Mouse (Mus musculus) heart, embryonic 15.5 days (tissue): ENCODE measurements around the gene Kifc1. TPM values are rescaled to one million over a fixed set of nuclear protein-coding genes. Genes with fewer than 3 reads are reported as not detected.
A peak's percentile ranks its signal among the peaks of the same experiment; 100 is the strongest.
"Not testable (repeated sequence)": the region's sequence is repeated elsewhere in the genome, so short reads cannot be mapped to it uniquely, and the experiment has no call there.

Experiments
- ATAC-seq: fragments of 200-750 bp; cut with Nextera tagmentation; replicated peaks from 2 replicates; pipeline ENCODE4 v1.8.0; 2017; ENCODE audit warnings: low read depth, moderate TSS enrichment; ENCODE audit not compliant: insufficient number of reproducible peaks, insufficient read depth, low FRiP score
- H3K27ac ChIP-seq: fragments of 300-500 bp; sonication (generic); 2 replicates; pipeline ENCODE4 v1.5.1; 2015; ENCODE audit warnings: mild to moderate bottlenecking, inconsistent platforms
- H3K27me3 ChIP-seq: fragments of 300-500 bp; sonication (generic); 2 replicates; pipeline ENCODE4 v1.6.1; 2015; ENCODE audit warnings: inconsistent platforms
- H3K36me3 ChIP-seq: fragments of 300-500 bp; sonication (generic); 2 replicates; pipeline ENCODE4 v1.6.1; 2015; ENCODE audit warnings: mild to moderate bottlenecking, inconsistent platforms
- H3K4me1 ChIP-seq: fragments of 300-500 bp; sonication (generic); replicated peaks from 2 replicates; pipeline ENCODE4 v1.6.1; 2015; ENCODE audit warnings: inconsistent platforms
- H3K4me2 ChIP-seq: fragments of 300-500 bp; sonication (generic); 2 replicates; pipeline ENCODE4 v1.6.1; 2015; ENCODE audit warnings: inconsistent platforms, mild to moderate bottlenecking, moderate library complexity
- H3K4me3 ChIP-seq: fragments of 300-500 bp; sonication (generic); 2 replicates; pipeline ENCODE4 v1.5.1; 2015; ENCODE audit warnings: mild to moderate bottlenecking, inconsistent platforms
- H3K9ac ChIP-seq: fragments of 300-500 bp; sonication (generic); 2 replicates; pipeline ENCODE4 v1.6.1; 2015; ENCODE audit warnings: mild to moderate bottlenecking, inconsistent platforms
- H3K9me3 ChIP-seq: fragments of 300-500 bp; sonication (generic); replicated peaks from 2 replicates; pipeline ENCODE4 v1.6.1; 2016; ENCODE audit warnings: inconsistent platforms
- WGBS: fragments of 180-500 bp; shearing (Covaris S2); methylation state at CpG from one replicate; pipeline ENCODE4 v1.1.7; 2015; ENCODE audit warnings: mixed read lengths; 5-methylcytosine and 5-hydroxymethylcytosine counted together
- polyA plus RNA-seq: library from polyadenylated mRNA; unstranded; fragments of >200 nt; fragmentation: Nextera tagmentation; extraction: Ambion mirVana; gene quantifications from 2 replicates; pipeline ENCODE4 v1.2.1, GENCODE M21; 2015

Gene Kifc1
- polyA plus RNA-seq, 1 experiment from 2014 or later: 5.3 TPM

DNA sequence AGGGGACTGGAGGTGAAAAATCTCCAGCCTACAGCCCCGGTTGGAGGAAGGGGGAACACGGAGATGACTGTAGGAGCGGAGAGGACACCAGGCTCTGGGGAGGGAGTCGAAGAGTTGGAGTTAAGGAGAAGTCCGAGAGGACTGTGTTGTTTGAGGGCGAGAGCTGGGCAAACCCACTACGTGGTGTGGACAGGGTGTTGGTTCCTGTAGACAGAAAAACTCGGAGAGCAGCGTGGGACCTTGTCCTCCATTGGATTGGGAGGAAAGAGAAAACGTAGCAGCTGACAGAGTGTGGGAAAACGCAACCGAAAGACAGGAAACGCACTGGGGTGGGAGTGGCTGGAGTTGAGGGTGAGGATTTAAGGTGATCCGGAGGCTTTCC lies 19.4 kb upstream of the Kifc1 start:
- H3K27me3 ChIP-seq: no peaks in the 10 kb centered on the region
- H3K4me1 ChIP-seq: peaks cover 25% of the 10 kb centered on the region
- H3K4me3 ChIP-seq: peak overlapping the region; percentile 88
- H3K27ac ChIP-seq: peak overlapping the region; percentile 93
- under 1% methylated on average over 14 of the region's 14 CpGs for WGBS
- peak overlapping the region; percentile 99 for H3K4me2 ChIP-seq
- ATAC-seq: no peak
- H3K9me3 ChIP-seq: no peaks in the 10 kb centered on the region
- peak overlapping the region; percentile 91 for H3K9ac ChIP-seq
- H3K36me3 ChIP-seq: peaks cover 36% of the 10 kb centered on the region

DNA sequence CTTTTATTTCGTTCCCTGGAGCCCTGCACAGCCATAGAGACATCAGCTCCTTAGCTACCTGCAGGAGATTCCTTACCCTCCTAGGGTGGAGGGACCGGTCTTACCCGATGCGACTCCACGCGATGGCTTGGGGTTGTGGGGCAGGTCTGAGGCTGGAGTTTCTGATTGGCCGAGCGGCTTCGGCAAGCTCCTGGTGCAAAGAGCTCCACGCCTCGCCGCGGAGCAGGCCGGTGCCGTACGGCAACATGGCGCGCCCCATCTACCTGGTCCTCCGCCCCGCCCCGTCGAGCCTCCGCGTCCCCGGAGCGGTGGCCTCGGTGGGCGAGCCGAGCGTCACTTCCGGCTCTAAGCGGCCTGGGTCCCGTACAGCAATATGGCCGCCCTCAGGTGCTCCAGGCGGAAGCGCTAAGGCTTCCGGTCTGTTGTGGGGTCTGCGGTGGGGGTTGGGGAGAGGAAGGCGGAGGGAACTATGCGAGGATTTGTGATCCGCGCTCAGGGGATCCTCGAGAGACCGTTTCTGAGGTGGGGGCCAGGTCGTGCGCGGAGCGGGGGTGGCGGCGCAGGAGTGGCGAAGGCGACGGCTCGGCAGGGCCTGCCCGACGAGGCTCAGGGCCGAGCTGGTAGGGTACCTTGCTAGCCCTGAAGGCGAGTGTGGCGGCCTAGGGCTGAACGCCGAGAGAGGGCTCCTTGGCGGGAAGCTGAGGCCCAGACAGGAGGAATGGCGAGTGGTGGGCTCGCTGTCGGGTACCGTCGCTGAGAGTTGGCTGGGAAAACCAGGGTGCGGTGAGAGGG lies 18.8 kb upstream of the Kifc1 start, which contains the start of gene Daxx:
Gene Daxx, plus strand, starts transcription at position 338 of the 792 bp plus-strand sequence.
- peak; percentile 97 for ATAC-seq
- Histone ChIP-seq H3K36me3 (peaks cover 31% of the 10 kb centered on the region), H3K4me3 (peak within 1 kb of the TSS; percentile 88), H3K9me3 (no peaks in the 10 kb centered on the region), H3K27me3 (no peaks in the 10 kb centered on the region), H3K4me2 (peak within 1 kb of the TSS; percentile 99), H3K27ac (peak within 1 kb of the TSS; percentile 93), H3K4me1 (peaks cover 23% of the 10 kb centered on the region), H3K9ac (peak within 1 kb of the TSS; percentile 91)
- WGBS: under 1% methylated on average over 68 of the region's 68 CpGs

DNA sequence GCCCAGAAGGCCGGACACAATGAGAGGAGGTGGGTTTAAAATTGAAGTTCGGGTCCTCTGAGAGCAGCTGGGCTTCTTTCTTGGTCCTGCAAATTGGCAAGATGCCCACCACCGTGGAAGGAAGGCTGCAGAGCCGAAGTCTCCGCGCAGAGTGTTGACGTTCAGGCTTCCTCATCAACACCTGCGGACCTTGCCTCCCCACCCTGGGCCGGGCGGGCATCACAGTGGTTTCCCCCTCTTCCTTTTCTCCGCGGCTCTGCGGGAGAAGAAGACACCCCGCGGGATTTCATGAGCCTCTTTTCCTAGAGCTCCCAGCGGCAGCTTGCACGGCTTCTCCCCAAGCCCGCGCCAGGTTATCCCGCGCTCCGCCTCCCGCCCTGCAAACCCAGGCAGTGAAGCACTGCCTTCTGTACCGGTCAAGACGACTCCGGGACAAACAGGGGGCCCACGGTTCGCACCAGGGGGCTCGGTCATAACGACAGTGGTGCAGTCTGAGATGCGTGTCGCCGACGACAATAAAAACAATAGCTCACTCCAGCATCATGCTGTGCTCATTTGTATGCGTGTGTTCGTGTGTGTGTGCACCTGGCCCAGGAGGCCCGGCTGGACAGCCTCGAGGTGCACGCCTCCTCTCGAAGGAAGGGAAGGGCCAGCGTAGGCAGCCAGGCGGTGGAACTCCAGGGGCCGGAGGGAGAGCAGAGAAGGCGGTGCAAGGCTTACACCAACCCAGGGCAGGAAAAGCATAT lies 18.0 kb upstream of the Kifc1 start:
- Histone ChIP-seq H3K4me1 (peaks cover 19% of the 10 kb centered on the region), H3K4me3 (peak overlapping the region; percentile 88), H3K9ac (peak overlapping the region; percentile 66), H3K27me3 (no peaks in the 10 kb centered on the region), H3K27ac (peak overlapping the region; percentile 85), H3K9me3 (no peaks in the 10 kb centered on the region), H3K4me2 (peak overlapping the region; percentile 99), H3K36me3 (peaks cover 23% of the 10 kb centered on the region)
- ATAC-seq: peak; percentile 2; the same call in 1 of the 2 replicates
- WGBS: under 1% methylated on average over 44 of the region's 44 CpGs

DNA sequence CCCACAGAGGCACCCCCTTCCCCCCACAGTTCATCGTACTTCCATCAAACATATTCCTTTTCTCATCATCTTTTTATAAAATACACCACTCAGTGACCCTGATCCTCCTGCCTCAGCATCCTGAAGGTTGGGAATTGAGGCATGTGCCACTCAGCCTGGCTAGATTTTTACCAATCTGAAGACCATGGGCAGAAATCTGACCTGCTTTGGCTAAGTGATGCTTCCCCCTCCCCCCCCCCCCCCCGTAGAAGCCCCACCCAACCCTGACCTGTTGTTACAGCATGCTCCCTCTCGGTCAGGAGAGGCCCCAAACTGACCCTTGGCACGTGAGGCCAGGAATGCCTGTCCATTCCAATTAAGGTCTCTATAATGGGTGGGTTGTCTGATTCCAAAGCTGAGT lies 14.4 kb upstream of the Kifc1 start, which contains the start of gene Platr17:
Gene Platr17, plus strand, starts transcription at position 301 of the 400 bp plus-strand sequence.
- ATAC-seq, H3K27ac ChIP-seq, H3K9ac ChIP-seq, H3K27me3 ChIP-seq, H3K4me2 ChIP-seq, H3K9me3 ChIP-seq, H3K36me3 ChIP-seq, H3K4me3 ChIP-seq: not testable (repeated sequence)
- 37% methylated on average over 2 of the region's 4 CpGs for WGBS
- peaks cover 14% of the 10 kb centered on the region for H3K4me1 ChIP-seq

DNA sequence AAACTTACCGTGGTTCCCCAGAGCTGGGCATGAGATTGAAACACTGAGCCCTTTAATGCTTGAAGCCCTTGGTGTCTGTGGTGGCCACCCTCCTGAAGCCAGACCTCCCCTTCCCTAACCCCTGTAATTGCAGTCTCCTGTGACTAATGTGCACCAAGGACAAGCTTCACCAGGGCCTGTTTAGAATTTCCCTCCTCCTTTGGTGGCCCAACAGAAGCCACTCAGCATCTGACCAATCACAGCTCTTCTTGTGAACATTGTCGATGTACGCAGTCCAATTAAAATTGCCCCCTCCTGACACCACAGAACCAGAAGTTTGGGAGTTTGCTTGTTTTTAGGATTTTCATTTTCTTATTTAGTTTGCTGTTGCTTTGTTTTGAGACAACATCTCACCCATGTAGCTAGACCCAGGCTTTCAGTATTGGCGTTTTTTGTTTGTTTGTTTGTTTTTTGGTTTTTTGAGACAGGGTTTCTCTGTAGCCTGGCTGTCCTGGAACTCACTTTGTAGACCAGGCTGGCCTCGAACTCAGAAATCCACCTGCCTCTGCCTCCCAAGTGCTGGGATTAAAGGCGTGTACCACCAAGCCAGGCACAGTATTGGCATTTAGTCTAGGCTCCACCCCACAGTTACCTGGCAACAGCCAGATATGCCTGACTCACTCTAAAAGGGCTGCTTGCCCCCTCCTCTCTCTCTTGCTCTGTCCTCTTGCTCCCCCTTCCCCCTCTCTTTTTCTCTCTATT lies 13.6 kb upstream of the Kifc1 start:
- 75% methylated on average over 6 of the region's 6 CpGs for WGBS
- not testable (repeated sequence) for H3K27ac ChIP-seq, H3K4me3 ChIP-seq, H3K36me3 ChIP-seq, H3K27me3 ChIP-seq, ATAC-seq, H3K9ac ChIP-seq, H3K9me3 ChIP-seq, H3K4me2 ChIP-seq
- H3K4me1 ChIP-seq: peaks cover 14% of the 10 kb centered on the region

DNA sequence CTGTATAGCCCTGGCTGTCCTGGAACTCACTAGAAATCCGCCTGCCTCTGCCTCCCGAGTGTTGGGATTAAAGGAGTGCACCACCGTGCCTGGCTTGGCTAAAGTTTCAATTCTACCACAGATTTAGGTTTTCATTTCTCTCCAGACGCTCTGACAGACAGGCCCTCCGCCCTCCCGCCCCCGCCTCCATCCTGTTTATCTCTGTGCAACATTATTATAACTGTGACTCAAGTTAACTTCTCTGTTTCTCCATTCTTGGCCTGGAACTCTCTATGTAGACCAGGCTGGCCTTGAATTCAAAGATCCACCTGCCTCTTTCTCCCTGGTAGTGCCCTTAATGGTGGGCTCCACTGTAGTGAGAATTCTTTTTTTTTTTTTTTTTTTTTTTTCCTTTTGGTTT lies 12.0 kb upstream of the Kifc1 start:
- H3K4me3 ChIP-seq: no peak overlapping the region
- no peak for ATAC-seq
- no peak overlapping the region for H3K27ac ChIP-seq
- H3K9me3 ChIP-seq: no peaks in the 10 kb centered on the region
- no peaks in the 10 kb centered on the region for H3K27me3 ChIP-seq
- no peaks in the 10 kb centered on the region for H3K36me3 ChIP-seq
- H3K9ac ChIP-seq: no peak overlapping the region
- peaks cover 5% of the 10 kb centered on the region; the same call in 1 of the 2 replicates for H3K4me1 ChIP-seq
- H3K4me2 ChIP-seq: no peak overlapping the region
- 77% methylated on average over 7 of the region's 7 CpGs for WGBS

DNA sequence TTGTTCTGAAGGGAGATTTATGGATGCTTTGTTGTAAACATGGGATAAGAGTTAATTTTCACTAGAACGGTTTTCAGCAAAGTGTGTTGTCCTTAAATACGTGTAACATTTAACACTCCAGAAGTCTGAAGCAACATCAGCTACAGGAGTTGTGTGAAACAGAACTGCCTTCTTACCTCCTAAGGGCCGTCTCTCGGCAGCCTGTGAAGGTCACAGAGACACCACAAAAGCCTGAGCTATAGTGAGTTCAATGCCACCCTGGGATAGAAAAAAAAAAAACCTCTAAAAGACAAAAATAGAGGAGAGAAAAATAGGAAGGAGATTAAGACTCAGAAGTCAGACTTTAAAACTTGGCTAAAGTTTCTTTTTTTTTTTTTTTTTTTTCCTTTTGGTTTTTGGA lies 11.6 kb upstream of the Kifc1 start:
- WGBS: 46% methylated on average over 4 of the region's 4 CpGs
- peak overlapping the region; percentile 47 for H3K27ac ChIP-seq
- H3K27me3 ChIP-seq: no peaks in the 10 kb centered on the region
- H3K9ac ChIP-seq: no peak overlapping the region
- H3K4me2 ChIP-seq: no peak overlapping the region
- no peak for ATAC-seq
- H3K4me1 ChIP-seq: peaks cover 5% of the 10 kb centered on the region; the same call in 1 of the 2 replicates
- H3K4me3 ChIP-seq: no peak overlapping the region
- H3K9me3 ChIP-seq: no peaks in the 10 kb centered on the region
- H3K36me3 ChIP-seq: no peaks in the 10 kb centered on the region

DNA sequence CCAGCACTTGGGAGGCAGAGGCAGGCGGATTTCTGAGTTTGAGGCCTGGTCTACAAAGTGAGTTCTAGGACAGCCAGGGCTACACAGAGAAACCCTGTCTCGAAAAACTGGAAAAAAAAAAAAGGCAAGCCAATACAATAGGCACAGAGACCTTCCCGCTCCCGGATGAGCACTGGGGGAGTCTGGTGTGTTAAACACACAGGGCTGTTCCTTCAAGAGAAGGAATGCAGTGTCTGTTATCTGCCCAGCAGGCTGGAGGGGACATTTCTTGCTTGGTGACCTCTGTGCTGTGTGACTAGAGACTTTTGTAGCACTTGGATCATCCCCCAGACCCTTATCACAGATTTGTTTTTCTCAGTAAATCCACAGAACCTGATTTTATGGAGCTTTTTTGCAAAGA lies 11.2 kb upstream of the Kifc1 start:
- H3K36me3 ChIP-seq: no peaks in the 10 kb centered on the region
- H3K9me3 ChIP-seq: no peaks in the 10 kb centered on the region
- peak overlapping the region; percentile 47 for H3K27ac ChIP-seq
- peak; percentile 63; the same call in 1 of the 2 replicates for ATAC-seq
- H3K4me2 ChIP-seq: no peak overlapping the region
- H3K9ac ChIP-seq: no peak overlapping the region
- 56% methylated on average over 4 of the region's 4 CpGs for WGBS
- H3K4me3 ChIP-seq: no peak overlapping the region
- peaks cover 5% of the 10 kb centered on the region; the same call in 1 of the 2 replicates for H3K4me1 ChIP-seq
- no peaks in the 10 kb centered on the region for H3K27me3 ChIP-seq

DNA sequence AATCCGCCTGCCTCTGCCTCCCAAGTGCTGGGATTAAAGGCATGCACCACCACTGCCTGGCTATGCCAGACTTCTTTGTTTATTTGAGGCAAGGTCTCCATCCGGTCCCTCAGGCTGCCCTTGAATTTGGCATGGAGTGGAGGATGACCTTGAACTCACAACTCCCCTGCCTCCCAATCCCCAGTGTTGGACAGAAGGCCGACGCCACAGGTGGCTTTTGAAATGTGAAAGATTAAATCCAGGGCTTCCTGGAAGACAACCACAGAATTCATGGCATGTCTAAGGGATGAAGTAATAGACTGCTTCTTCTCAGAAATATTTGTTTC lies 10.5 kb upstream of the Kifc1 start:
- H3K36me3 ChIP-seq: no peaks in the 10 kb centered on the region
- H3K9me3 ChIP-seq: no peaks in the 10 kb centered on the region
- H3K27me3 ChIP-seq: no peaks in the 10 kb centered on the region
- H3K4me2 ChIP-seq: no peak overlapping the region
- 72% methylated on average over 4 of the region's 4 CpGs for WGBS
- peaks cover 5% of the 10 kb centered on the region; the same call in 1 of the 2 replicates for H3K4me1 ChIP-seq
- H3K4me3 ChIP-seq: no peak overlapping the region
- H3K27ac ChIP-seq: no peak overlapping the region
- ATAC-seq: no peak
- no peak overlapping the region for H3K9ac ChIP-seq

DNA sequence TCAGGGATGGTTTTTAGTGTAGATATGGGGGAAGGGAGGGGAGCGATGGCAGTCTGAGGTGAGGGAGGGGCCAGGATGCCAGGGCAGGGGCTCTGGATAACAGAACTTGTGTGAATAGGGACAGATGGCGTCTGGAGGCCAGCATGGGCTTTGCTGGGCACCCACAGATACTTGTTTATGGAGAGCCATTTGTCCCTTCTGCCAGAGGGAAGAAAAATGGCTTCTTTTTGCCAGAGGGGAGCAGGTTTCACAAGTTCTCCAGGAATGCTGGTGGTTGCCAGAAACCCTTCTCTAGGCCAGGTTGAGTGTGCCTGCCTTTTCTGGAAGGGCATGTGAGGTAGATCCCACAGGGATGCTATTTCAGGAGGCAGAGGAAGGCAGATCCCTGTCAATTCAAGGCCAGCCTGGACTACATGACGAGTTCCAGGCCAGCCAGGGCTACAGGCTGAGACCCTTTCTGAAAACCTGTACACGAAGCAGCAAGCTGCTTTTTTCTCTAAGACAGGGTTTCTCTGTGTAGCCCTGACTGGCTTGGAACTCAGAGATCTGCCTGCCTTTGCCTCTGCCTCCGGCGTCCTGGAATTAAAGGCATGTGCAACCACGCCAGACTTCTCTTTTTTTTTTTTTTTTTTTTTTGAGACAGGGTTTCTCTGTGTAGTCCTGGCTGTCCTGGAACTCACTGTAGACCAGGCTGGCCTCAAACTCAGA lies 10.0 kb upstream of the Kifc1 start:
- WGBS: 49% methylated on average over 7 of the region's 7 CpGs
- H3K27ac ChIP-seq: no peak overlapping the region
- peaks cover 5% of the 10 kb centered on the region; the same call in 1 of the 2 replicates for H3K4me1 ChIP-seq
- no peaks in the 10 kb centered on the region for H3K9me3 ChIP-seq
- 0 out of 2 replicates have a peak overlapping the region, but pooled peaks have one; percentile 14 for H3K9ac ChIP-seq
- no peak overlapping the region for H3K4me3 ChIP-seq
- no peak for ATAC-seq
- H3K4me2 ChIP-seq: no peak overlapping the region
- H3K36me3 ChIP-seq: no peaks in the 10 kb centered on the region
- H3K27me3 ChIP-seq: no peaks in the 10 kb centered on the region
